Mouse (Mus musculus): ENCODE measurements around the gene Gm20388.

Gm20388 gene

DNA sequence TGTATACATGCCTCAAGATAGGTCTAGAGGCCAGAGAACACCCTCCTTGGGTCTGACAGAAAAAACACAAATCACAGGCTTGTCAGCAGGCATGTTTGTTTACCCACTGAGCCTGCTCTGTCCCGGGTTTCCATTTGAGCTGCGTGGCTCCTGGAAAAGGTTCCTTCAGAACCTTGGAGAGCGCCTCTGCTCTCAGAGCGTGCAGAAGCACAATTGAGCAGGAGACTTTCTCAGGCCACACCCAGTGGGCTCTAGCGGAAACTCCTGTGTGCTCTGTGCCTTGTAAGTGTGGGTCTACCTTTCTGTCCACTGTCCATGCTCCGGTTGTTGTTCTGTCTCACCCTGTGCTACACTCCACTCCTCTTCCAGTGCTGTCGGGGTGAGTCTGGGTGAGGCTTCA, 1825.6 kb downstream of the Gm20388 start:
- DNase-seq (ENCODE audit: low spot score), result no peak

DNA sequence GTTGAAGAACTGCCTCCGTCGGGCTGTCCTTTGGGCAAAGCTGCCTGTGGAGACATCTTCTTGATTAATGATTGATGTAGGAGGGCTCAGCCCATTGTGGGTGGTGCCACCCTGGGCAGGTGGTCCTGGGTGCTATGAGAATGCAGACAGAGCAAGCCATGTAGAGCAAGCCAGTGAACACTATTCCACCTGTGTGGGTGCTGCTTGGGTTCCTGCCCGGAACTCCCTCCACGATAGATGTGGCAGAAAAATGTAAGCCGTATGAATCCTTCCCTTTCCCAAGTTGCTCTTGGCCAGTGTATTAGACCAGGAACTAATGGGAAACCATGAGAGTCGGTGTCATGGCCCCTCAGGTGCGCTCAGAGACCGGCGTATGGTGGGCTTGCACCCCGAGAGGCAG, 1830.1 kb downstream of the Gm20388 start:
- DNase-seq (ENCODE audit: low spot score), result no peak

DNA sequence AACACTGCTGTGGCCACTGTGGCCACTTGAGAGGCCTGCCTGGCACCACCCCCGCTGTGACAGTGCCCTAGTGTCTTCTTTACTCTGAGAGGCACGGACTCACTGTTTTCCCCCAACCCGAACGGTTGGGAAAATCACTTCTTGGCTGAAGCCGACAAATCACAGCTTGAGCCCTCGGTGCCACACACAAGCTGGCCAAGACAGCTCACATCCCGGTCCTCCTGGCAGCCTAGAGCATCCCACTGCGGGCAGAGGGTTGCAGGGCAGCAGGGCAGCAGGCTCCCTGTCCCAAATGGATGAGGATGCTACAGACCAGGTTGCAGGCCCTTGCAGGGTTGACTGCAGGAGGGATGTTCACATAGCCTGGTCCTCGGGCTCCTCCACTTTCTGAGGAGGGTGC, 1838.9 kb downstream of the Gm20388 start:
- DNase-seq (ENCODE audit: low spot score), result no peak

DNA sequence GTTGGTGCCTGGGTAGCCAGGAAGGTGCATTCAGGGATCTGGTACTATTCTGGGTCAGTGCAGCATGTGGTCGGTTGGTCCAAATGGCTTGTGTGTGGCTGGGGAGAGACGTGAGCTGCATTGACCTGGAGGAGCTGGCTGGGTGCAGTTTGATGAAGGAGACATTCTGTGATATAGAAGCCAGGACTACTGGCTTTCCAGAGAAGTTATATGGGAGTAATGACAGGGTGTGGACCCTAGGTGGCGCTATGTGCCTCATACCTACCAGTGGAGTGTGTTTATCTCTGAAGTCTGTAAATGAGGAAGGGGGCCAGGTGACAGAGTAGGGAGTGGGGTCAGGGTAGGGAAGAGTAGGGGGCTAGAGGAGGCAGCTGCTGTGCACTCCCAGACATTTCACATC, 1839.9 kb downstream of the Gm20388 start:
- DNase-seq (ENCODE audit: low spot score), result no peak

GRCm38 (mm10) chr8:121751407-121751806, 1840.8 kb downstream of the Gm20388 start:
- peak; percentile 31 for DNase-seq (ENCODE audit: low spot score)

DNA sequence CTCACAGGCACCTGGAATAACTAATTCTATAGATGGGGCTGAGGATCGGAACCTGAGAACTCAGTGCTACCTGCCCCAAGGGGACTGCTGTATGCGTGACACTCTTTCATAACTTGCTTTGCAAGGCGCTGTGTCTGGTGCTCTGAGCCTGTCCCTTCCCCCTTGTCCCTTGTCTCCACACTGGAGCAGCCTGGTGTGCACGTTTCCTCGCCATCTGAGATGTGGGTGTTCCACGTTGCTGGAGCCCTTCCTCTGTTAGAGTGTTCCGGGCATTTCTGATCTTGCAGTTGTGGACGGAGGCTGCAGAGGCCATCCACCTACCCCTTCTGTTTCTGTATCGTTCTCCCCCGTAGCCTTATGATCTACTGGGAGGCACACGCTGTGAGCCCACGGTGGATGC, 1847.8 kb downstream of the Gm20388 start:
- no peak for DNase-seq (ENCODE audit: low spot score)

DNA sequence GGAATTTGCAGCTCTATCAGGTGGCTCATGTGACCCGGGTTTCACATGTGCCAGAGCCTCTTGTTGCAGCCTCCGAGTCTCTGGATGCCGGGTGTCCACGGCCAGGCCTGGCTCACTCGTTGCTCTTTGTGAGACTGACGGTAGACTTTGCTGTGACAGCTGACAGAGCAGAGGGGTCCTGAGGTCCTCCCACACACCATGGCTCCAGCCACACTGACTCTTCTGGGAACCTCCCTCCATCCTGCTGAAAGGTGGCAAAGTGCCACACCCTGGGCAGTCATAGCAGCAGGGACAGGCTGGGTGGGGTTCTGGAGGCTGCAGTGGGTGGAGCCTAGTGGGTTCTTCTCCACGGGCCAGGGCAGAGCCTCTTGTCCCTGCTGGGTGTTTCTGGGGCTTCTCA, 1849.8 kb downstream of the Gm20388 start:
- no peak for DNase-seq (ENCODE audit: low spot score)

DNA sequence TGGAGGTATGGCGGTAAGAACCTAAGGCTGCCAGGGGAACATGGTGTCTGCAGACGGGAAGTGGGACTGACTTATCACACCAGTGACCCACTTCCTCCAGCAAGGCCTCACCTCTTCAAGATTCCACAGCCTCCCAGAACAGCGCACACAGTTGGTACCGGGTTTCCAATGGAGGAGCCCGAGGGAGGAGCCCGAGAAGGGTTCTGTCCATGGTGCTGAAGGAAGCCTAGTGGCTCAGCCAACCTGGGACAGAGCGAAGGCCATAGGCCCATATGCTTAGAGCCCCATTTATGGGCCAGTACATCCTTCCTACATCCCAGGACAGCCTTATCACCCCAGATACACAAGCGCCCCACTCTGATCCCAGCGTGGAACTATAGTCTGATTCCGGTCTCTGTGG, 1850.8 kb downstream of the Gm20388 start:
- no peak for DNase-seq (ENCODE audit: low spot score)

GRCm38 (mm10) chr8:121762999-121763699, 1852.5 kb downstream of the Gm20388 start:
- no peak for DNase-seq (ENCODE audit: low spot score)

GRCm38 (mm10) chr8:121763700-121764013, 1853.0 kb downstream of the Gm20388 start:
- no peak for DNase-seq (ENCODE audit: low spot score)

GRCm38 (mm10) chr8:121765594-121766138, 1855.0 kb downstream of the Gm20388 start:
- no peak for DNase-seq (ENCODE audit: low spot score)

- DNase-seq (ENCODE audit: low spot score), result no peak
These were observed 1858.5 kb downstream of the Gm20388 start for GRCm38 (mm10) chr8:121769095-121769494.

DNA sequence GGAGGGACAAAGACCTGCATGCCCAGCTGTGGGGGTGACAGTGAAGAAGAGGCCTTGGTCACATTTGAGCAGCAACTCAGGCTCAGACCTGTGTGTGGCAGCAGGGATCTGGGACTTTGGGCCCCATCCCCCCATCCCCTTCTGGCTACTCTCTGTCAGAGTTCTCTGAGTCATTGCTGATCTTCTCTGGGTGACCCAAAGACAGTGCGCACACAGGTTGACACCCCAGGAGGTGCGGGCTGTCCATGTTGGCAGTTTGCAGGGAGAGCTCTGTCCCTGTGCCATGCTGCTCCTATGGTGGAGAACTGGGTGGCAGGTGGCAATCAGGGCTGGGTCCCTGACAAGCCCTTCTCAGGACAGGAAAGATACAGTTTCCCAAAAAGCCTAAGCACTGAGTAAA, 1859.0 kb downstream of the Gm20388 start:
- DNase-seq (ENCODE audit: low spot score), result no peak

GRCm38 (mm10) chr8:121770845-121771752, 1860.5 kb downstream of the Gm20388 start:
- DNase-seq (ENCODE audit: low spot score), result no peak

DNA sequence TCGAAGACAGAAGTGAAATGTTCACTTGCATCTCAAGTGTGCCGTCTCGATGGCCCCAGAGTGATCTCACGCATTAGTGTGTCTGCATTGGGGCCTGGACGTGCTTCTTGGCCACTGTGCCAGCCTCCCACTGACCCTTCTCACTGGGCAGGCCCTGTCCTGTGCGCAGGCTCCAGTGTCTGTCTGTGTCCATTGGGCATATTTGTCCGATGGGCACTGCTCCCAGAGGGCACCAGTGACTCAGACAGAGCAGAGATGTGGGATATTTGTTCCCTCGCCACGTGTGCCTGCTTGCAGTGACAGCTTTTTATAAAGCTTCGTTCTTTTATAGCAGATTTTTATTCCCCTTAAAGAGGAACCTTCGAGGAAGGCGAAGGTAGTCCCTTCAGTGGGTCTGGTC, 1863.2 kb downstream of the Gm20388 start:
- DNase-seq (ENCODE audit: low spot score), result no peak

GRCm38 (mm10) chr8:121782493-121782892, 1871.9 kb downstream of the Gm20388 start:
- DNase-seq (ENCODE audit: low spot score), result no peak

DNA sequence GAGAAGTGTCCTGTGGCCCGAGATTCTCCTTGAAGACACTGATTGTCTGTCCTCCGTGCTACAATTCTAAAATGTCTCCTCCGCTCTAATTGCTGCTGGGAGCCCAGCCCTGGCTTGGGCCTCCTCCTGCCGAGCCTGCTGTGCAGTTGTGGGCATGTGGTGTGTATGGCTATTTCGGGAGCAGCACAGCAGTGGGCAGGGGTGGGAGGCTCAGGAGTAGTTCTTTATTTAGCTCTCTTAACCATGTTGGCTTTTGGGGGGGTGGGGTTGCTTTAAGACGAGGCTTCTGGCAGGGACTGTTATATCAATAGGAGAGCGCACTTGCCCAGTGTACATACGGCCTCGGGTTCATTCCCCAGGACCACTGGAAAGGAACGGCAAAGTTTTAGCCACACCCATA, 1875.9 kb downstream of the Gm20388 start:
- DNase-seq (ENCODE audit: low spot score), result no peak

GRCm38 (mm10) chr8:121788786-121789185, 1878.1 kb downstream of the Gm20388 start:
- DNase-seq (ENCODE audit: low spot score), result no peak

DNA sequence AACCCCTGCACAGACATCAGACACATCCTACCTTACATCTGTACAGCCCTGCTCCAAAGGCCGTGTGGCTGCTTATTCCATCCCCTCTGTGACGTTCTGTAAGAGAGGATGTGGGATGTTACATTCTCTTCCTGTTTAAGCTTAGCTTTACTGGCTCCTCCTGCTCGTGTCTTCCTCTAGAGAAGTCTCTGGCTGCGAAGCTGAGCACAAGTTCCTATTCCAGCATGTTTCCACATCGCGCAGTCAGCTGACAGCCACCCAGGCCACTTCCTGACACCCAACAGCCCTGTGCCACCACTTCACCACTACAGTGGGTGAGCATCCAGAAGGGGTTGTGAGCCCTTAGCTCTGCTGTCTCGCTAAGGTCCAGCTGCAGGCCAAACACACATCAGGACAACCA, 1881.5 kb downstream of the Gm20388 start:
- no peak for DNase-seq (ENCODE audit: low spot score)

- no peak for DNase-seq (ENCODE audit: low spot score)
These were observed 1882.0 kb downstream of the Gm20388 start for GRCm38 (mm10) chr8:121792627-121793026.

- DNase-seq (ENCODE audit: low spot score), result no peak
These were observed 1883.5 kb downstream of the Gm20388 start for GRCm38 (mm10) chr8:121794151-121794550.

DNA sequence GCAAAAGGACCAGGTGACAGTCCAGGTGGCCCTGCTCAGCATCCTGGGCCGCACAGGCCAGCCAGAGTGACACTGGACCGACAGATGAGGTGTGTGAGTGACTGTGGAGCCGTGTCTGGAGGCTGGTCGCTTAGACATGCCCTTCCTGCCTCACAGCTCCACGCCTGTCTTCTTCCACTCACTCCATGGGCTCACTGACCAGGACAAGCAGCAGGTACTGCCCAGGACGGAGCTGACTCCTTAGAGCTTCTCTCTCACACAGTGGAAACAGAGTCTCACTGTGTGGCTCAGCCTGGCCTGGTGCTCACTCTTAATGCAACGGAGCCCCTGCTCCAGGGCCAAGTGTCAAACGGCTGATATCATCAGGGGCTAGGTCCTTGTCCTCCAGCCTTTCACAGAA, 1884.8 kb downstream of the Gm20388 start:
- no peak for DNase-seq (ENCODE audit: low spot score)

- DNase-seq (ENCODE audit: low spot score), result no peak
These were observed 1885.8 kb downstream of the Gm20388 start for GRCm38 (mm10) chr8:121796406-121796805.

Data from T-cell, adult 2 months (primary cell).